Mouse (Mus musculus): ENCODE measurements around the gene Ms4a4b.

DNA sequence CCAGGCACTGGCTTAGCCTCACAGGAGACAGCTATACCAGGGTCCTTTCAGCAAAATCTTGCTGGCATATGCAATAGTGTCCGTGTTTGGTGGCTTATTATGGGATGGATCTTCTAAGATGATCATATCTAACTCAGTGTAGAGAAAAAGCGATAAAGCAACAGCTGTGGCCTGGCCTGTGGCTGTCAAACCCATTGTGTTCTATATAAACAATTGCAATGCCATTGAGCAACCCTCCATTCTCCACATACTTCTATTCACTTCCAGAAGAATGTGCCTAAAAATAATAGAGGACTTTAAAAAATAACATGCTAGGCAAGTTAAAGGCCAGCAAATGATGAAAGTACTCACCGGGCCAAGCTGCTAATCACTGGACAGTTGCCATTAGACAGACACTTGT, 27.8 kb upstream of the Ms4a4b start:
- no peak for TF ChIP-seq CTCF (IDR thresholded peaks at IDR 0.05; ENCODE audit: low read depth, low read length)
- TF ChIP-seq POLR2A (IDR thresholded peaks at IDR 0.05; ENCODE audit: extremely low read depth, insufficient read depth, low read length), result no peak

Measured in liver, adult 2 months (tissue).